Mouse (Mus musculus): ENCODE data around the gene Kank1.

Kank1 gene

DNA sequence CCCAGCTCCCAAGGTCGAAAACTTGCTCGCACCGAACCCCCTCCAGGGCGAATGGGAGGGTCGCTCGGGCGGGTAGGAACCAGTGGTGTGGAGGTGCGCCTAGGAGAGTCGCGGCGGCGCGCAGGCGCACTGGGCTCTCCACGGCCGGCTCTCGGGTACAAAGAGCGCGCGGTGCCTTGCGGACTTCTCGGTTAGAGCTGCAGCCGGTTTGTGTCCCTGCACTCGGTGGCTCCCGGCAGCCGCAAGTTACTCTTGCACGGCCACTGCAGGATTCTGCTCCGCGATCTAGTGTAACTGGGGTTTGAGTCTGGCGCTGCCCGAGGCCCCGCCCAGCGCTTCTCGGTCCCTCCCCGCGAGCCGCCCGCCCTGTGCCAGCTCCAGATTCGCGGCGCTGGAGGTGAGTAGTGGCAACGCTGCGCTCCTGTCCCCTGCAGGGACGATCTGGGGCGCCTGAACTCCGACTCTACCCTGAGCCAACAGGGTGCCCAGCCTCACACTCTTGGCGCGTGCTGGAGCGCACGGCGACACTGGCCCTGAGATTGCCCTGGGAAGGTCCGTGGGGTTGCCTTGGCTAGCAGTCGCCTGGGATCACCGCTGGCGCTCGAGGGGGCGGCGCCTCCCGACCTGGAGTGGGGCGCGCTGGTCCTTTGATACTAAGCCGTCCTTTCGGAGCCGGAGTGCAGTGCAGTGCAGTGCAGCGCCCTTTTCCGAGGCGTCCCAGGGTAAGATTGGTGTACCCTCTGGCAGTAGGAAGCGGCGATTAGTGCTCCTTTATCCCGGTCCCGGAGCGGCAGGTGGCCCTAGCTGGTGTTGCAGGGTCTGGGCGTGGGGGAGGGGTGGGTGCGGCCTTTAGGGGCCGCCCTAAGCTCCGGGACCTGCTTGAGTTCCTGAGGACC lies at the start of gene Kank1:
TSS of gene Kank1 (plus strand) at position 380 of the 896 bp plus-strand sequence.
- DNase-seq, result peak; percentile 55

DNA sequence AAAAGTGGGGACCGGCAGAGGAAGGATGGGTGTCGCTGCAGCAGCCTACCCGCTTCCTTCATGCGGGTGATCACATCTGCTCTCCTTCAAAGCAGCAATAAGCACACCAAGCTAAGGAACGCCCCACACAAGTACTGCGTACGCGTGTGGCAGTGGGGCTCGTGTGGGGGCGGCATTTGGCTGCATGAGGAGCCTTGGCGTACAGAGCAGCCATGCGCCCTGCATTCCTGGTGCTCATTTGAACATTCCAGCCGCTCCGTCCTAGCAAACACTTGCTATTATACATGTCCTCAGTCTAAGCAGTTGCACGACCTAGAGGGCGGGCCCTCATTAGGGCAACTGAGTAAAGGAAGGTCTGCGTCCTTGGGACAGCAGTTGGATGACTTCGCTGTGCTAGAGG lies 49.1 kb upstream of the Kank1 start:
- no peak for DNase-seq

GRCm38 (mm10) chr19:25193751-25194150 lies 43.0 kb upstream of the Kank1 start:
- DNase-seq, result no peak

- peak; percentile 15 for DNase-seq
Observed at GRCm38 (mm10) chr19:25200081-25200860, 36.5 kb upstream of the Kank1 start.

GRCm38 (mm10) chr19:25203077-25203476 lies 33.7 kb upstream of the Kank1 start:
- no peak for DNase-seq

GRCm38 (mm10) chr19:25206969-25207368 lies 29.8 kb upstream of the Kank1 start:
- DNase-seq, result no peak

DNA sequence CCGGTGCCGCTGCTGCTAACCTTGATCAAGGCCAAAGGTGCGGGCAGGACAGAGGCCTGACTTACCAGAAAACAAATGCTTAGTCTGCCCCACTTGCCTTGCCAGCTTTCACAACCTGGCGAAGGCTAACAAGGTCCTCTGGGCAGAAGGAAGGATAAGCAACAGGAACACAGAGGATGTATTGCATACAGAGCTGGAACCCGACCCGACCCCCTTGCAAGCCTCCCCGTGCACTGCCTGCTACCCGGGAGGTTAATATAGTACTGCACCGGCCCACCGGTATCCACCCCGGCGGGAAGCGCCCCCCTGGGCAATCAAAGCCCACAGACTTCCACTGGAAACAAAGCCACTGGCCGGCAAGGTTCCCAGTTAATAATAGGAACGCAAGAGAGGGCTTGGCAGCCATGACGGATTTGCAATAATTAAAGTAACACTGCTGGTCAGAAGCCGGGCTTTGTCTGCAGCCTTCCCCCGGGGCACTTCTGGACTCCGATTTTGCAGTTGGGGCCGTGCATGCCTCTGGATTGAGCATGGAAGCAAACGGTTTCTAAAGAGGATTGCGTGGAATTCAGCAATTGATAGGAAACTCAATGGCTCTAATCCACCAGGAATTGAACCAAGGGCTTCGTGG lies 28.9 kb upstream of the Kank1 start:
- DNase-seq, result no peak

- DNase-seq, result no peak
Observed at GRCm38 (mm10) chr19:25208596-25209110, 28.1 kb upstream of the Kank1 start.

DNA sequence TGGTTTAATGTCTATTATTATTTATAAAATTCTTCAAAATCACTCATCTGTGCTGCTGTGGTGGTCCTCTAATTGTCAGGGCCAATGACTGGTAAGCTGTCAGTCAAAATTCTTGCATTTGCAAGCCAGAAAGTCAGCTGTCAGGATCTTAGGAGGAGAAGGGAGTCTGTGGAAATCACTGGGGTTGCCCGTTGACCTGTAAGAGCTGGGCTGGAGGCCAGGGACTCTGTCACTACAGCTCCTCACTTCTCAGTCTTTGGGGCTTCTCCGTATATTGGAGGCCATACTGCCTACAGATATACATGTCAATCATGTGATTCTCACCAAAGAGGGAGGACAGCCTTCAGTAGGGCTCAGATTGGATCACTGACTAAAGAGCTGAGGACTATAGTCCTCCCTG lies 16.2 kb upstream of the Kank1 start:
- no peak for DNase-seq

- no peak for DNase-seq
Observed at GRCm38 (mm10) chr19:25221964-25222640, 14.7 kb upstream of the Kank1 start.

GRCm38 (mm10) chr19:25230058-25230974 lies 6.5 kb upstream of the Kank1 start:
- DNase-seq, result no peak

DNA sequence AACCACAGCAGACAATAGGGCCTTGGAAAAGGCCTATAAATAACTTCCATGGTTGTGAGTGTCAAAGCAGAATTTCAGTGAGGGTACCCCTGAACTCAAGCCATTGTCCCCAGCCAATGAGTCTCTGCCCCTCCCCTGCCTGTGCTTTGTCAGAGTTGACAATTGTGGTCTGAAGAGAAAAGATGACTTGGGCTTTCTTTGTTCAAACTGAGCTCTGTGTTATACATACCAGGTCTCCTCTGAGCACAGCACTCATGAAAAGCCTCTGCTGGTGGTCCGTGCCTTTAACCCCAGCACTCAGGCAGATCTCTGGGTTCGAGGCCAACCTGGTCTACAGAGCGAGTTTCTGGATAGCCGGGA lies 5.8 kb upstream of the Kank1 start:
- no peak for DNase-seq

- DNase-seq, result no peak
Observed at GRCm38 (mm10) chr19:25232032-25232431, 4.7 kb upstream of the Kank1 start.

DNA sequence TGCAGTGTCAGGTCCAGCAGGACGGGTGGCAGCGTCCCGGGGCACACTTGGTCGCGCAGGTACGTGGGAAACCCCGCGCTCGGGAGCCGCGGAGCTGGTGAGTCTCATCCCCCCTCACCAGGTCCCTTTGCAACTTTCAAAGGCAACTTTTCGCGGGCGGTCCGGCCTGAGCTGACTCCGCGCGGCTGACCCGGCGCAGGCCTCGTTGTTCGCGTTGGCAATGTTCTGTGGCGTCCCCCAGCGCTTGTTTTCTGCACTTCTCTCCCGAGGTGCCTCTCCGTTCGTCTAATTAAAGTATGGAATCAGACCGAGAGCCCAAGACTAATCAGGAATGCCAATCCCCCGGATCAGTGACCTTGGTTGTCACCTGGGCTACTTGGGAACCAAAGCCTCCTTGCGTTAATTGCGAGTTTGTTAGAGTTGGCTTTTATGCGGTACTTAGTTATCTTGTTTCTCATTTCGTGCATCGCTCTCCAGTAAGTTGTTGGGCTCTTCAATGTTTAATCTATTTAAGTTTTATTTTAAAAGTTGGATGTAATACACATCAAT lies 791 bp downstream of the Kank1 start:
- peak; percentile 35 for DNase-seq

DNA sequence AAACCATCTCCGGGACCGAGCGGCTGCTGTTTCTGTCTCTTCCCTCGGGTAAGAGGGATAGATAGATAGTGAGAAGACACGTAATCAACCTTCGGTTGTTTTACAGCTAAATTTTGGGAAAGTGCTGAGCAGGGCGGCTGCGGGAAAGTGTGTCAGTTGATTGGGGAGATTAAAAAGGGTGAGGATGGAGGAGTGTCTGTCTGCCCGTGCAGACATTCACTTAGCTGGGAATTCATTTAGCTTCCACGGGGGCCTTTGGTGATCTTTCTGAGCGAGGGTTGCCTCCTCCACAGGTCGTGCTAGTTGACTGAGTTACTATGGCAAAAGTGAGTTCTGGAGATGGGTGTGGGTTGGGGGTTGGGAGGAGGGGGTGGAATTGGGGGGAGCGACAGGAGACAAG lies 1.3 kb downstream of the Kank1 start:
- DNase-seq, result no peak

- no peak for DNase-seq
Observed at GRCm38 (mm10) chr19:25243566-25243965, 6.8 kb downstream of the Kank1 start.

GRCm38 (mm10) chr19:25246062-25246461 lies 9.3 kb downstream of the Kank1 start:
- DNase-seq, result no peak

DNA sequence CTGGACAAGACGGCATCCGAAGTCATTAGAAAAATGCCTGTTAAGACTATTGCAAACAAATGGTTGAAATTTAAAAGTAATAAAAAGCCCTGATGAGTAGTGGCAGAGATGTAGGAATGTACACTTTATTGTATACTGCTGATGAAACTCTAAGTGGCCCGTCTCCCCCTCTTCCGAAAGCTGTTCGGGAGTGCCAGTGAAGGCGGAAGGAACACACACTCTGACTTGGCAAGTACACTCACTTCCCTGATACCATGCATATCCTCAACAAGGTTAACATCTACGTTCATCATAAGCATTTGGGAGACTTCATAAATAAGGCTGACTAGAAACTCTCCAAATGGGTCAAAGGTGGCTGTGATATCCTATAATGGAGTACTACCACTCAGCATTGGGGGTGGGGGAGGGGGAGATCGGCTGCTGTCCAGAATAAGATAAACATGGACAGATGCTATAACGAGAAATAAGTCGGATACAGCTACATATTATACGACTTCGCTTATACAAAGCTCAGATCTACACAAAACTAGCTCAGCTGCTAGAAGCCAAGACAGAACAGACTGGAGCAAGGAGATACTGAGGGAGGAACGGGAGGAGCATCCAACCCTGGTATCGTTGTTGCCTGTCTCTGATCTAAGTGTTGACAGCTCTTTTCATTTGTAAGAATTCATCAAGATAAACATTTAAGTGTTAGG lies 11.2 kb downstream of the Kank1 start:
- DNase-seq, result no peak

DNA sequence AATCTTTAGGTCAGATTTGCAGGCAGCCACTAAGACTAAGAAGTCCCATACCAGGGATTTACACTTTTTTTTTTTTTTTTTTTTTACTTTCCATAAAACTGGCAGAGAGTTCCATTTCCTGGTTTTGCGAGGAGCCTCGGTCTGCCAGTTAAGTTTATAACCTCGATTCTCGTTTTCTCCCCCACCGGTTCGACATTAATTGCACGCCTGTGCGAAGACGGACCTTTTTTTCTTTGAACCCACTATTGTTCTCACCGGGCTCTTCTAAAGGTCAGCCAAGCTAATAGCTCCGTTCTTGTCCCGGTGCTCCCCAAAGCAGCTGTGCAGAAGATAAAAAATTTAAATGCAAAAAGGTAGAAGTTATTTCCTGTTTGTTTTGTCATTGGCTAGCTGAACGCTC lies 12.5 kb downstream of the Kank1 start:
- no peak for DNase-seq

DNA sequence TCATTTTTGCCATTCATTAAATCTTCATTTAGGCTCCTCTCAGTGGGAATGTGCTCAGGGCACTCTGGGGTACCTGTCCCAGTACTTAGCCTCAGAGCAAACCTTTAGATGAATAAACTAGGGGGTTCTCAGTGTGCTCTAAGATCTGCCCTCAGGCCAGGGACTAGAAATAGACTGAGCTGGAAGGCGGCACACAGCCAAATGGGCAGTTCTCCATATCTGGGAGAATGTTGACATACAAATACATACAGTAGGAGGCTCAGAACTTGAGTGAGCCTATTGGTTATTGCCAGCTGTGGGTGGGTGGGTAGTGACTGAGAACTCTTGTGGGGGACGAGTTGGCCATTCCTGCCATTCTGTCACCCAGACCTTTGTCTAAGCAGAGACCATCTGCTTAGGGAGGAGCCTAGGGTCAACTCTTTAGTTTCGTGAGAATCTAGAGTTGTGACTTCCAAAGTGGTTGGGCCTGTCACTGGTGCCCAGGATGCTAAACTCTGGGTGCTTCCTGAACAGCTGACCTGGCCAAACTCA lies 14.9 kb downstream of the Kank1 start:
- no peak for DNase-seq
